Mouse (Mus musculus): ENCODE results near the gene Lrch2. TPM values are rescaled to one million over a fixed set of nuclear protein-coding genes. Genes with fewer than 3 reads are reported as not detected.
"Not testable (repeated sequence)": the region's sequence is repeated elsewhere in the genome, so short reads cannot be mapped to it uniquely, and the experiment has no call there.

Gene Lrch2
- total and polyA plus RNA-seq, 3 experiments: not detected

- no peak overlapping the region for H3K9ac ChIP-seq (ENCODE audit: control insufficient read depth, low read depth, low read length, poor library complexity, severe bottlenecking)
- H3K27me3 ChIP-seq (ENCODE audit: control insufficient read depth in 1 of 2, insufficient read depth in 2 of 2, low read length in 2 of 2): no peaks in the 10 kb centered on the region
- H3K4me3 ChIP-seq (ENCODE audit: control insufficient read depth in 1 of 2, insufficient read depth in 1 of 2, low read depth in 2 of 2, low read length in 2 of 2): no peak overlapping the region
- H3K36me3 ChIP-seq (ENCODE audit: control insufficient read depth in 1 of 2, insufficient read depth in 2 of 2, low read length in 2 of 2): no peaks in the 10 kb centered on the region
- no peaks in the 10 kb centered on the region for H3K4me1 ChIP-seq (ENCODE audit: control insufficient read depth in 1 of 2, insufficient read depth in 2 of 2, low read length in 2 of 2)
- no peaks in the 10 kb centered on the region for H3K79me2 ChIP-seq (ENCODE audit: control insufficient read depth, insufficient read depth, low read length, poor library complexity)
- DNase-seq (ENCODE audit: low read depth, low spot score): no peak
- H3K27ac ChIP-seq (ENCODE audit: control insufficient read depth, low read depth, low read length): no peak overlapping the region
- H3K9me3 ChIP-seq (replicated peaks; ENCODE audit: insufficient read depth, low read length): no peaks in the 10 kb centered on the region
- TF ChIP-seq MXI1 (IDR thresholded peaks at IDR 0.05; ENCODE audit: low read depth, low read length): no peak
- peak; percentile 19; the same call in 1 of the 2 replicates for TF ChIP-seq SMC3 (IDR thresholded peaks at IDR 0.05; ENCODE audit: low read depth, low read length)
- peak in 2 of 3 experiments; percentile 9 to 31; a peak in 2 of 6 replicates for TF ChIP-seq CTCF (IDR thresholded peaks at IDR 0.05 in 2 of 3, conservative IDR thresholded peaks at IDR 0.05 in 1 of 3; ENCODE audit: control insufficient read depth in 1 of 3, insufficient read depth in 1 of 3, low read depth in 2 of 3, low read length in 3 of 3, poor library complexity in 1 of 3, severe bottlenecking in 1 of 3)
- peak; percentile 25; the same call in 1 of the 2 replicates for TF ChIP-seq RAD21 (IDR thresholded peaks at IDR 0.05; ENCODE audit: low read depth, low read length)
These were observed 64.3 kb downstream of the Lrch2 start for GRCm38 (mm10) chrX:147489551-147489950.

- not testable (repeated sequence) for DNase-seq (ENCODE audit: low read depth, low spot score); H3K27me3 ChIP-seq (ENCODE audit: control insufficient read depth in 1 of 2, insufficient read depth in 2 of 2, low read length in 2 of 2)
These were observed 100.3 kb downstream of the Lrch2 start, which contains the start of gene Vmn1r239-ps for GRCm38 (mm10) chrX:147453610-147454009. Gene Vmn1r239-ps, minus strand, starts transcription at chrX:147453710.

GRCm38 (mm10) chrX:147443386-147443785 is 110.5 kb downstream of the Lrch2 start:
- Histone ChIP-seq H3K4me3 (ENCODE audit: control insufficient read depth in 1 of 2, insufficient read depth in 1 of 2, low read depth in 2 of 2, low read length in 2 of 2) (no peak overlapping the region), H3K4me1 (ENCODE audit: control insufficient read depth in 1 of 2, insufficient read depth in 2 of 2, low read length in 2 of 2) (no peaks in the 10 kb centered on the region), H3K27me3 (ENCODE audit: control insufficient read depth in 1 of 2, insufficient read depth in 2 of 2, low read length in 2 of 2) (no peaks in the 10 kb centered on the region), H3K36me3 (ENCODE audit: control insufficient read depth in 1 of 2, insufficient read depth in 2 of 2, low read length in 2 of 2) (no peaks in the 10 kb centered on the region), H3K9ac (ENCODE audit: control insufficient read depth, low read depth, low read length, poor library complexity, severe bottlenecking) (no peak overlapping the region), H3K9me3 (replicated peaks; ENCODE audit: insufficient read depth, low read length) (no peaks in the 10 kb centered on the region), H3K79me2 (ENCODE audit: control insufficient read depth, insufficient read depth, low read length, poor library complexity) (no peaks in the 10 kb centered on the region), H3K27ac (ENCODE audit: control insufficient read depth, low read depth, low read length) (no peak overlapping the region)
- no peak for DNase-seq (ENCODE audit: low read depth, low spot score)
- no peak for TF ChIP-seq TBP (IDR thresholded peaks at IDR 0.05; ENCODE audit: low read depth, low read length)
- no peak for TF ChIP-seq GABPA (IDR thresholded peaks at IDR 0.05; ENCODE audit: low read depth, low read length)
- TF ChIP-seq EP300 (IDR thresholded peaks at IDR 0.05; ENCODE audit: low read depth in 1 of 2, low read length in 2 of 2): no peak
- no peak for TF ChIP-seq NELFE (IDR thresholded peaks at IDR 0.05; ENCODE audit: low read depth, low read length)
- no peak for TF ChIP-seq POLR2A (IDR thresholded peaks at IDR 0.05; ENCODE audit: control insufficient read depth in 1 of 2, insufficient read depth in 1 of 2, low read depth in 1 of 2, low read length in 2 of 2, poor library complexity in 1 of 2)
- TF ChIP-seq RCOR1 (IDR thresholded peaks at IDR 0.05; ENCODE audit: low read depth, low read length): no peak
- no peak for TF ChIP-seq MAZ (IDR thresholded peaks at IDR 0.05; ENCODE audit: low read depth, low read length)
- no peak for TF ChIP-seq E2F4 (IDR thresholded peaks at IDR 0.05; ENCODE audit: borderline replicate concordance, low read depth, low read length)
- TF ChIP-seq NRF1 (IDR thresholded peaks at IDR 0.05; ENCODE audit: insufficient read depth, low read depth, low read length, poor library complexity, severe bottlenecking): no peak
- TF ChIP-seq MEF2A (IDR thresholded peaks at IDR 0.05; ENCODE audit: extremely low read depth, insufficient replicate concordance, low read depth, low read length, poor library complexity, severe bottlenecking): no peak
- no peak for TF ChIP-seq ZKSCAN1 (IDR thresholded peaks at IDR 0.05; ENCODE audit: low read depth, low read length)
- no peak for TF ChIP-seq ZC3H11A (IDR thresholded peaks at IDR 0.05; ENCODE audit: low read depth, low read length)
- TF ChIP-seq BHLHE40 (IDR thresholded peaks at IDR 0.05; ENCODE audit: borderline replicate concordance, low read depth, low read length): no peak
- no peak for TF ChIP-seq SIN3A (IDR thresholded peaks at IDR 0.05; ENCODE audit: low read length)
- TF ChIP-seq TCF12 (IDR thresholded peaks at IDR 0.05; ENCODE audit: low read depth, low read length): no peak
- TF ChIP-seq POLR2AphosphoS5 (IDR thresholded peaks at IDR 0.05; ENCODE audit: borderline replicate concordance, low read depth, low read length): no peak

More at GRCm38 (mm10) chrX:147453610-147454009, 100.3 kb downstream of the Lrch2 start, which contains the start of gene Vmn1r239-ps:
- not testable (repeated sequence) for H3K4me1 ChIP-seq (ENCODE audit: control insufficient read depth in 1 of 2, insufficient read depth in 2 of 2, low read length in 2 of 2); H3K79me2 ChIP-seq (ENCODE audit: control insufficient read depth, insufficient read depth, low read length, poor library complexity); H3K27ac ChIP-seq (ENCODE audit: control insufficient read depth, low read depth, low read length); H3K9me3 ChIP-seq (replicated peaks; ENCODE audit: insufficient read depth, low read length); H3K36me3 ChIP-seq (ENCODE audit: control insufficient read depth in 1 of 2, insufficient read depth in 2 of 2, low read length in 2 of 2); H3K9ac ChIP-seq (ENCODE audit: control insufficient read depth, low read depth, low read length, poor library complexity, severe bottlenecking); H3K4me3 ChIP-seq (ENCODE audit: control insufficient read depth in 1 of 2, insufficient read depth in 1 of 2, low read depth in 2 of 2, low read length in 2 of 2)

All from MEL (cell line).